In genomic region chr16:91223327-91224067, GRCm38 (mm10) we compare ENCODE assay signal across 15 mouse cellular contexts. TPM values are rescaled to one million over a fixed set of nuclear protein-coding genes. Genes with fewer than 3 reads are reported as not detected.
DNase-seq lines count a peak whose midpoint lies in the region; ATAC-seq and TF ChIP-seq lines count a peak whose summit lies in the region.
"Had no signal": no experiment of that assay in that cellular context is flagged by ENCODE, and none has a peak within 500 bp of the region (broad histone marks: within the 10 kb centered on the region; RNA-seq: fewer than 3 reads in every experiment).

No protein-coding gene starts in this region.

- H3K36me3 ChIP-seq in heart, embryonic 13.5 days, result no peaks in the 10 kb centered on the region
- H3K36me3 ChIP-seq in forebrain, embryonic 11.5 days (ENCODE audit: control insufficient read depth, insufficient read depth, low read length), result no peaks in the 10 kb centered on the region
- no peaks in the 10 kb centered on the region for H3K36me3 ChIP-seq in hindbrain, postnatal 0 days (ENCODE audit: insufficient read depth, low read length)
- H3K36me3 ChIP-seq in neural tube, embryonic 13.5 days, result no peaks in the 10 kb centered on the region
- H3K36me3 ChIP-seq: intestine, embryonic 15.5 days had no signal

- ATAC-seq in heart, embryonic 13.5 days (ENCODE audit: extremely low read depth, insufficient number of reproducible peaks, low FRiP score, low TSS enrichment), result no peak
- no peak for ATAC-seq in forebrain, embryonic 11.5 days (replicated peaks; ENCODE audit: low FRiP score)
- no peak for ATAC-seq in hindbrain, postnatal 0 days
- no peak for ATAC-seq in neural tube, embryonic 13.5 days (ENCODE audit: low read depth)
- ATAC-seq: intestine, embryonic 15.5 days had no signal

- no peaks in the 10 kb centered on the region for H3K9me3 ChIP-seq in heart, embryonic 13.5 days
- H3K9me3 ChIP-seq in forebrain, embryonic 11.5 days (ENCODE audit: control insufficient read depth, low read length), result no peaks in the 10 kb centered on the region
- no peaks in the 10 kb centered on the region for H3K9me3 ChIP-seq in hindbrain, postnatal 0 days (ENCODE audit: low read length)
- no peaks in the 10 kb centered on the region for H3K9me3 ChIP-seq in neural tube, embryonic 13.5 days
- H3K9me3 ChIP-seq: intestine, embryonic 15.5 days had no signal

- no peak overlapping the region for H3K9ac ChIP-seq in heart, embryonic 13.5 days
- peak overlapping the region; percentile 60 for H3K9ac ChIP-seq in forebrain, embryonic 11.5 days (ENCODE audit: low read length)
- peak overlapping the region; percentile 3; the same call in 1 of the 2 replicates for H3K9ac ChIP-seq in hindbrain, postnatal 0 days (replicated peaks; ENCODE audit: low read length)
- H3K9ac ChIP-seq in neural tube, embryonic 13.5 days, result no peak overlapping the region
- H3K9ac ChIP-seq: intestine, embryonic 15.5 days had no signal

- DNase-seq in heart, adult 18-20 months, result no peak
- peak; percentile 63 for DNase-seq in forebrain, embryonic 11.5 days (ENCODE audit: low spot score)
- DNase-seq in hindbrain, postnatal 0 days (ENCODE audit: low spot score), result peak; percentile 11
- DNase-seq in left cerebral cortex, adult 8-10 months (ENCODE audit: low spot score in 2 of 2), result no peak
- DNase-seq in gastrocnemius, postnatal 36 days, result no peak
- DNase-seq in ovary, postnatal 14 days (ENCODE audit: low spot score), result no peak
- DNase-seq: adrenal gland, postnatal 36 days; cerebellum, adult 9-10 months; gastrocnemius, postnatal 14 days had no signal

- TF ChIP-seq CTCF in hindbrain, postnatal 0 days (IDR thresholded peaks at IDR 0.05; ENCODE audit: low read depth), result no peak

- H3K4me3 ChIP-seq in heart, embryonic 13.5 days, result 0 out of 2 replicates have a peak overlapping the region, but pooled peaks have one; percentile 31
- H3K4me3 ChIP-seq in forebrain, embryonic 11.5 days (ENCODE audit: low read depth, low read length), result peak overlapping the region; percentile 30
- H3K4me3 ChIP-seq in hindbrain, postnatal 0 days (ENCODE audit: low read length), result peak overlapping the region; percentile 21
- H3K4me3 ChIP-seq in neural tube, embryonic 13.5 days, result 0 out of 2 replicates have a peak overlapping the region, but pooled peaks have one; percentile 6
- H3K4me3 ChIP-seq: megakaryocyte, embryonic 14.5 days had no signal

- H3K27ac ChIP-seq in heart, embryonic 13.5 days (replicated peaks), result no peak overlapping the region
- peak overlapping the region; percentile 53; the same call in 1 of the 2 replicates for H3K27ac ChIP-seq in forebrain, embryonic 11.5 days (ENCODE audit: low read depth, low read length)
- H3K27ac ChIP-seq in hindbrain, postnatal 0 days, result peak overlapping the region; percentile 74
- H3K27ac ChIP-seq in neural tube, embryonic 13.5 days (replicated peaks), result no peak overlapping the region
- H3K27ac ChIP-seq: intestine, embryonic 15.5 days had no signal

- H3K27me3 ChIP-seq in heart, embryonic 13.5 days (replicated peaks), result peaks cover 100% of the 10 kb centered on the region
- H3K27me3 ChIP-seq in forebrain, embryonic 11.5 days (ENCODE audit: control insufficient read depth, insufficient read depth, low read length), result peaks cover 98% of the 10 kb centered on the region
- H3K27me3 ChIP-seq in hindbrain, postnatal 0 days (ENCODE audit: insufficient read depth, low read length), result peaks cover 84% of the 10 kb centered on the region
- H3K27me3 ChIP-seq in neural tube, embryonic 13.5 days, result peaks cover 100% of the 10 kb centered on the region

- intact Hi-C loops in gastrocnemius, postnatal 36 days (cut with DNase I), result no loop called here

- H3K4me1 ChIP-seq in heart, embryonic 13.5 days, result peaks cover 41% of the 10 kb centered on the region
- H3K4me1 ChIP-seq in forebrain, embryonic 11.5 days (replicated peaks; ENCODE audit: control insufficient read depth, insufficient read depth, low read length), result peaks cover 52% of the 10 kb centered on the region; the same call in 1 of the 2 replicates
- H3K4me1 ChIP-seq in hindbrain, postnatal 0 days (ENCODE audit: insufficient read depth, low read length), result no peaks in the 10 kb centered on the region
- H3K4me1 ChIP-seq in neural tube, embryonic 13.5 days (replicated peaks), result peaks cover 51% of the 10 kb centered on the region

- 2% methylated on average over 35 of the region's 35 CpGs for WGBS in heart, embryonic 13.5 days
- 1% methylated on average over 35 of the region's 35 CpGs for WGBS in forebrain, embryonic 11.5 days
- WGBS in hindbrain, postnatal 0 days, result 2% methylated on average over 35 of the region's 35 CpGs
- 3% methylated on average over 35 of the region's 35 CpGs for WGBS in neural tube, embryonic 13.5 days

- peak overlapping the region; percentile 53 for H3K4me2 ChIP-seq in heart, embryonic 13.5 days
- peak overlapping the region; percentile 60 for H3K4me2 ChIP-seq in forebrain, embryonic 11.5 days (ENCODE audit: low read depth, low read length, severe bottlenecking)
- peak overlapping the region; percentile 40 for H3K4me2 ChIP-seq in hindbrain, postnatal 0 days (ENCODE audit: low read depth, low read length)
- 0 out of 2 replicates have a peak overlapping the region, but pooled peaks have one; percentile 23 for H3K4me2 ChIP-seq in neural tube, embryonic 13.5 days

RNA-seq across cellular contexts. Expression of gene Olig2, which starts 1.8 kb away (rescaled TPM):
- polyA plus RNA-seq in heart, embryonic 13.5 days (2015; fragmentation: Nextera tagmentation; extraction: Ambion mirVana), result not detected in 2 replicates
- total RNA-seq in heart, adult 18-20 months (2021), result not detected
- 20.3 and 27.4 TPM in 2 replicates for polyA plus RNA-seq in forebrain, embryonic 11.5 days (2014; fragmentation: Nextera tagmentation; extraction: Ambion mirVana)
- total RNA-seq in hindbrain, postnatal 0 days (2014; rRNA removed), result 58.7 and 66.3 TPM in 2 replicates
- polyA plus RNA-seq in hindbrain, postnatal 0 days (2015; fragmentation: Nextera tagmentation; extraction: Ambion mirVana), result 16.0 and 17.3 TPM in 2 replicates
- polyA plus RNA-seq in neural tube, embryonic 13.5 days (2015; fragmentation: Nextera tagmentation; extraction: Ambion mirVana), result 4.5 and 4.6 TPM in 2 replicates
- total RNA-seq in left cerebral cortex, adult 8-10 months (2022), result 10 to 100 TPM; 22.0 to 24.1 (median 22.8) TPM
- total RNA-seq in gastrocnemius, postnatal 36 days (2021), result not detected
- total RNA-seq: adrenal gland, postnatal 36 days; gastrocnemius, postnatal 14 days; liver, adult 2 months had no signal
- polyA plus RNA-seq: intestine, embryonic 15.5 days; liver, adult 2 months; stomach, embryonic 16.5 days had no signal

RNA-seq across cellular contexts. Expression of gene Olig1, which starts 46.1 kb away (rescaled TPM):
- 0.15 TPM in 1 of 2 replicates, not detected in the other for polyA plus RNA-seq in heart, embryonic 13.5 days (2015; fragmentation: Nextera tagmentation; extraction: Ambion mirVana)
- under 1 TPM in 1 of 2 experiments, not detected in 1; 0.18 TPM for total RNA-seq in heart, adult 18-20 months (2021)
- 9.0 and 12.3 TPM in 2 replicates for polyA plus RNA-seq in forebrain, embryonic 11.5 days (2014; fragmentation: Nextera tagmentation; extraction: Ambion mirVana)
- total RNA-seq in hindbrain, postnatal 0 days (2014; rRNA removed), result 240 and 249 TPM in 2 replicates
- 199 and 227 TPM in 2 replicates for polyA plus RNA-seq in hindbrain, postnatal 0 days (2015; fragmentation: Nextera tagmentation; extraction: Ambion mirVana)
- 20.9 and 26.0 TPM in 2 replicates for polyA plus RNA-seq in neural tube, embryonic 13.5 days (2015; fragmentation: Nextera tagmentation; extraction: Ambion mirVana)
- total RNA-seq in left cerebral cortex, adult 8-10 months (2022), result 100 to 1,000 TPM in 1 of 4 experiments, 10 to 100 TPM in 3; 91.6 to 102 (median 92.5) TPM
- not detected for total RNA-seq in gastrocnemius, postnatal 36 days (2021)
- total RNA-seq: gastrocnemius, postnatal 14 days had no signal

Comparison
In these comparisons a context has a peak if more than half of its experiments do, and no peak if none do; other contexts are left out.
1. H3K27ac ChIP-seq: peak in forebrain, embryonic 11.5 days (single experiment) and hindbrain, postnatal 0 days (single experiment); none in heart, embryonic 13.5 days (single experiment) and neural tube, embryonic 13.5 days (single experiment).
2. H3K9ac ChIP-seq: peak in forebrain, embryonic 11.5 days (single experiment) and hindbrain, postnatal 0 days (single experiment); none in heart, embryonic 13.5 days (single experiment) and neural tube, embryonic 13.5 days (single experiment).
3. DNase-seq: peak in forebrain, embryonic 11.5 days (single experiment) and hindbrain, postnatal 0 days (single experiment); none in heart, adult 18-20 months (0 of 2), left cerebral cortex, adult 8-10 months (0 of 2), gastrocnemius, postnatal 36 days (0 of 2) and ovary, postnatal 14 days (single experiment).
4. RNA of gene Olig2, which starts 1.8 kb away (total RNA-seq): 58.7 to 66.3 TPM in hindbrain, postnatal 0 days and 22.0 to 24.1 TPM in left cerebral cortex, adult 8-10 months; not detected in heart, adult 18-20 months and not detected in gastrocnemius, postnatal 36 days; every median in the first group is over 10 times any median in the second.
5. RNA of gene Olig1, which starts 46.1 kb away (total RNA-seq): 240 to 249 TPM in hindbrain, postnatal 0 days and 91.6 to 102 TPM in left cerebral cortex, adult 8-10 months; 0.18 TPM in heart, adult 18-20 months and not detected in gastrocnemius, postnatal 36 days; every median in the first group is over 10 times any median in the second.
6. Peak in every context shown above with its lines, with median percentiles within 50 percentile points of each other: H3K4me2 ChIP-seq and H3K4me3 ChIP-seq.